Mouse (Mus musculus) kidney, embryonic 15.5 days (tissue): ENCODE data around the gene Strip2. TPM values are rescaled to one million over a fixed set of nuclear protein-coding genes. Genes with fewer than 3 reads are reported as not detected.
A peak's percentile ranks its signal among the peaks of the same experiment; 100 is the strongest.

Experiments
- ATAC-seq: fragments of 200-750 bp; cut with Nextera tagmentation; replicated peaks from 2 replicates; pipeline ENCODE4 v1.8.0; 2017; ENCODE audit warnings: moderate TSS enrichment; ENCODE audit not compliant: low FRiP score
- H3K27ac ChIP-seq: fragments of 300-500 bp; sonication (generic); 2 replicates; pipeline ENCODE4 v1.5.1; 2015; ENCODE audit warnings: mild to moderate bottlenecking, inconsistent platforms
- H3K27me3 ChIP-seq: fragments of 300-500 bp; sonication (generic); 2 replicates; pipeline ENCODE4 v1.6.1; 2015; ENCODE audit warnings: inconsistent platforms
- H3K36me3 ChIP-seq: fragments of 300-500 bp; sonication (generic); 2 replicates; pipeline ENCODE4 v1.6.1; 2015; ENCODE audit warnings: inconsistent platforms
- H3K4me1 ChIP-seq: fragments of 300-500 bp; sonication (generic); 2 replicates; pipeline ENCODE4 v1.6.1; 2015; ENCODE audit warnings: inconsistent platforms
- H3K4me2 ChIP-seq: fragments of 300-500 bp; sonication (generic); 2 replicates; pipeline ENCODE4 v1.6.1; 2015; ENCODE audit warnings: moderate library complexity, mild to moderate bottlenecking, inconsistent platforms
- H3K4me3 ChIP-seq: fragments of 300-500 bp; sonication (generic); replicated peaks from 2 replicates; pipeline ENCODE4 v1.5.1; 2015; ENCODE audit warnings: mild to moderate bottlenecking, inconsistent platforms
- H3K9ac ChIP-seq: fragments of 300-500 bp; sonication (generic); 2 replicates; pipeline ENCODE4 v1.6.1; 2015; ENCODE audit warnings: mild to moderate bottlenecking, inconsistent platforms
- H3K9me3 ChIP-seq: fragments of 300-500 bp; sonication (generic); replicated peaks from 2 replicates; pipeline ENCODE4 v1.6.1; 2016; ENCODE audit warnings: inconsistent platforms
- WGBS: fragments of 180-500 bp; shearing (Covaris S2); methylation state at CpG from one replicate; pipeline ENCODE4 v1.1.7; 2015; ENCODE audit warnings: mixed read lengths; 5-methylcytosine and 5-hydroxymethylcytosine counted together
- polyA plus RNA-seq: library from polyadenylated mRNA; unstranded; fragments of >200 nt; fragmentation: Nextera tagmentation; extraction: Ambion mirVana; gene quantifications from 2 replicates; pipeline ENCODE4 v1.2.1, GENCODE M21; 2015

The Strip2 gene
- polyA plus RNA-seq, 1 experiment from 2014 or later: 1.4 TPM

DNA sequence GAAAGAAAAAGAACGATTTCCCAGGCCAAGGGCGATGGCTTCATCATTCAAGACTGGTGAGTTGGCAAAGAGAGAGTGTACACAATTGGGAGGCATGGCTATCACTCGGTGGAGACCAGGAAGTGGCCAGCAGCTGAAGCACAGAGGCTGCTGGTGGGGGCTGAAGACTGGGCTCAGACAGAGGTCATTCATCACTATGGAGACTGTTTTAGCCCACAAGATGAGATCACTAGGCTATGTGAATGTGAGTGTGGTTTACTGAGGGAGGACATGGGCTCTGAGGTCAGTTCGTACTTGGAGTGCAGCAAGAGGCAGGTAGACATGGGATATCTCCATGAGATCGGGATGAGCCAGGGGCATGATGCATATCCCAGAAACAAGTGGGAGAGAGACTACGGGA is 63.6 kb downstream of the Strip2 start:
- Histone ChIP-seq H3K4me3 (no peak overlapping the region), H3K4me1 (peaks cover 2% of the 10 kb centered on the region), H3K27ac (no peak overlapping the region), H3K27me3 (no peaks in the 10 kb centered on the region), H3K9ac (no peak overlapping the region), H3K36me3 (no peaks in the 10 kb centered on the region), H3K4me2 (no peak overlapping the region), H3K9me3 (no peaks in the 10 kb centered on the region)
- ATAC-seq: no peak
- WGBS: 87% methylated on average over 6 of the region's 6 CpGs

DNA sequence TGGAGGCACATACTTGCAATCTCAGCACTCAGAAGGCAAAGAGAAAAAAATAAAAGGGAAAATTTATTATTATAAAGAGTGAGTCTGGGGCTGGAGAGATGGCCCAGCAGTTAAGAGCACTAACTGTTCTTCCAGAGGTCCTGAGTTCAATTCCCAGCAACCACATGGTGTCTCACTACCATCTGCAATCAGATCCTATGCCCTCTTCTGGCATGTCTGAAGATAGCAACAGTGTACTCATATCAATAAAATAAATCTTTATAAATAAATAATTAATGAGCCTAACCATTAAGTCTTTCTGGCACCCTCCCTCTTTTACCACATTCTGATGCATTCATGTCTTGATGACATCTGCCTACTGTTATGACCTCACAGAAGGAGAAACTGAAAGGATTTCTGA is 65.0 kb downstream of the Strip2 start:
- Histone ChIP-seq H3K27me3 (no peaks in the 10 kb centered on the region), H3K4me2 (no peak overlapping the region), H3K9ac (no peak overlapping the region), H3K4me1 (peaks cover 11% of the 10 kb centered on the region), H3K27ac (no peak overlapping the region), H3K36me3 (no peaks in the 10 kb centered on the region), H3K4me3 (no peak overlapping the region), H3K9me3 (no peaks in the 10 kb centered on the region)
- ATAC-seq: no peak

DNA sequence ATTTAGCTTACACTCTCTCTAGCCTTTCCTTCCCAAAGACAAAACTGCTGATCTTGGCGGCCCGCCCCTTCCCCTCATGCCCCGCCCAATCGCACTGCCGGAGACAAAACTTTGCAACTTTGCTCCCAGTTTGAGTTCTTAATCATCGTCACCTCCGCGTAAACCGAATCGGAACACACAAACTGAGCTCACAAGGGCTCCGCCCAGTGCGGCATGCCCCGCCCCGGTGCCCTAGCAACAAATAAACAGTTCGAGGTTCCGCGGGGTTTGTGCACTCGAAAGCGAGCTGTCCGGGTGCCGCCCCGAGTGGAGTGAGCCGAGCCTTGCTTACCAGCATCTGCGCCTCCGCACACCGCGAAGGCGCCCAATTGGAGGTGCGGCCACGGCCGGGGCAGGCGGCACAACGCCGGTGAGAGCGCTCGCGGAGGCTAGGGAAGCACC is 68.3 kb downstream of the Strip2 start:
- Histone ChIP-seq H3K4me1 (peaks cover 15% of the 10 kb centered on the region), H3K9me3 (no peaks in the 10 kb centered on the region), H3K4me2 (peak overlapping the region; percentile 93), H3K27ac (0 out of 2 replicates have a peak overlapping the region, but pooled peaks have one; percentile 33), H3K27me3 (no peaks in the 10 kb centered on the region), H3K9ac (peak overlapping the region; percentile 46), H3K4me3 (peak overlapping the region; percentile 65), H3K36me3 (no peaks in the 10 kb centered on the region)
- ATAC-seq: peak; percentile 92
- under 1% methylated on average over 37 of the region's 37 CpGs for WGBS

DNA sequence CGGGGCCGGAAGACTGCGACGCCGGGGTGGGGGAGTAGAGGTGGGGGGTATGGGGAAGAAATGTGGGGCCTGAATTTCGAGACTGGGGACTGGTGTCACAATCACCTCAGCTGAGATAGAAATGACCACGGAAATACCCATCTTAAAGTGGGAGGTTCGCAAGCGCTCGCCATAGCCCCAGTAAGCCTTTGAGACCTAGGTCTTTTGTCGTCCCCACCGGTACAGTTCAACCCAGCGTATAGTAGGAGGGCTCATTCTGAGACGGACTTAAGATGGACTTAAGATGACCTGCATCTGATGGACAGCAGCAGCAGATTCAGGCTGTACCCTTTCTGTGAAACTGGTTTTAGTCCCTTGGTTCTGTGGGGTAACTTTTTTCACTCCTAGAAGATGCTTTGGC is 68.7 kb downstream of the Strip2 start:
- H3K9me3 ChIP-seq: no peaks in the 10 kb centered on the region
- H3K9ac ChIP-seq: peak overlapping the region; percentile 46
- peak overlapping the region; percentile 65 for H3K4me3 ChIP-seq
- no peaks in the 10 kb centered on the region for H3K36me3 ChIP-seq
- peaks cover 15% of the 10 kb centered on the region for H3K4me1 ChIP-seq
- no peaks in the 10 kb centered on the region for H3K27me3 ChIP-seq
- H3K4me2 ChIP-seq: peak overlapping the region; percentile 93
- WGBS: 2% methylated on average over 14 of the region's 14 CpGs
- 0 out of 2 replicates have a peak overlapping the region, but pooled peaks have one; percentile 33 for H3K27ac ChIP-seq
- ATAC-seq: no peak

DNA sequence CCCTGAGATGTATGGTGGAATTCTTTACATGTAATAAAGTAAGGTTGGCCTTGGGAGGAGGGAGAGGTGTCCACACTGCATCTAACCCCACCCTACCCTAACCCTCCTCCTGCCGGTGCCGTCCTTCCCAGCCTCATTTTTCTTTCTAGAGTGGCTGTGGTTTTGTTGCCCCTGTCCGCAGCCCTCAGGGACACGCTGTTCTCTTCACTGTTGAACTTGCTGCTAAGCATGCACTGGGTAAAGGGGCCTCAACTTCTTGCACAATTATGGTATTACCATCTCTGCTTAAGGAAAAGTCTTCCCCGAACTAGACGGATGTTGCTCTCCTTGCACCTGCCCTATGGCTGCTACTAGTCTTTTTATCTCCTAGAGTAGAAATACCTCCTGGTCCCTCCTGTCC is 69.2 kb downstream of the Strip2 start:
- Histone ChIP-seq H3K4me1 (peaks cover 15% of the 10 kb centered on the region), H3K4me2 (peak overlapping the region; percentile 93), H3K4me3 (peak overlapping the region; percentile 65), H3K27ac (no peak overlapping the region), H3K36me3 (no peaks in the 10 kb centered on the region), H3K9ac (no peak overlapping the region), H3K9me3 (no peaks in the 10 kb centered on the region), H3K27me3 (no peaks in the 10 kb centered on the region)
- 40% methylated on average over 6 of the region's 6 CpGs for WGBS
- no peak for ATAC-seq

DNA sequence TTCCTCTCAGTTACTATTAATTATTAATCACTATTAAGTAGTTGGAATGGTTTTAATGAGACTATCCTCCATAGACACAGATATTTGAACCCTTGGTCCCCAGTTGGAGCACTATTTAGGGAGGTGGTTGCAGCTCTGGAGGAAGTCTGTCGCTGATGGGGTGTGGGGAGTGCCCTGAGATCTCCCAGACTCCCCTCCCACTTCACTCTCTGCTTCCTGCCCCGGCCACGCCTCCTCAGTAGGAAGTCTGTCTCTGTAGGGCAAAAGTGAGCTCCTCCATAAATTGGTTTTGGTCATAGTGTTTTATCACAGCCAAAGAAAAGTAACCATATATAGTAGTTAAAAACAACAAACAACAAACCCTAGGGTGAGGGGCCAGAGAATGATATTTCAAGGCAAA is 70.4 kb downstream of the Strip2 start:
- H3K9ac ChIP-seq: no peak overlapping the region
- no peaks in the 10 kb centered on the region for H3K27me3 ChIP-seq
- ATAC-seq: peak; percentile 17; the same call in 1 of the 2 replicates
- no peak overlapping the region for H3K4me3 ChIP-seq
- no peaks in the 10 kb centered on the region for H3K36me3 ChIP-seq
- no peak overlapping the region for H3K27ac ChIP-seq
- no peak overlapping the region for H3K4me2 ChIP-seq
- H3K9me3 ChIP-seq: no peaks in the 10 kb centered on the region
- 48% methylated on average over 3 of the region's 3 CpGs for WGBS
- H3K4me1 ChIP-seq: peaks cover 15% of the 10 kb centered on the region

DNA sequence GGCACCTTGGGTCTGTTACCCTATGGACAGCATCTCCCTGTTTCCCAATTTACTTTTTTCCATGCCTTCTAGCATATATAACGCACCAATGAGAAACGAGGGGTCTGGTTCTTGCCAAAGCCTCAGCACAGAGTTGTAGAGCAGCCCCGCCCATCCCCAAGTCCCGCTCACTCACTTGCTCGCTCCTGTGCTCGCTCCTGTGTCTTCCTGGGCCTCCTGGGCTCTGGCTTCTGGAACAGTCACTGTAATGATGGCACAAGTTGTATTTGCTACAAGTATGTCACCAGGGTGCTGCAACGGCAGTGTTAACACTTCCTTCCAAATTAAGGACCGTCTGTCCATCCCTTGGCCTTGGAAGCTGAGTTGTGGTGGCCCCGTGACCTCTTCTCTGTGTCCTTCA is 81.3 kb downstream of the Strip2 start:
- Histone ChIP-seq H3K4me3 (no peak overlapping the region), H3K4me1 (0 out of 2 replicates have a peak, but pooled peaks cover 2% of the 10 kb centered on the region), H3K27me3 (no peaks in the 10 kb centered on the region), H3K36me3 (no peaks in the 10 kb centered on the region), H3K9ac (no peak overlapping the region), H3K4me2 (no peak overlapping the region), H3K9me3 (no peaks in the 10 kb centered on the region), H3K27ac (no peak overlapping the region)
- no peak for ATAC-seq
- WGBS: 70% methylated on average over 9 of the region's 9 CpGs

DNA sequence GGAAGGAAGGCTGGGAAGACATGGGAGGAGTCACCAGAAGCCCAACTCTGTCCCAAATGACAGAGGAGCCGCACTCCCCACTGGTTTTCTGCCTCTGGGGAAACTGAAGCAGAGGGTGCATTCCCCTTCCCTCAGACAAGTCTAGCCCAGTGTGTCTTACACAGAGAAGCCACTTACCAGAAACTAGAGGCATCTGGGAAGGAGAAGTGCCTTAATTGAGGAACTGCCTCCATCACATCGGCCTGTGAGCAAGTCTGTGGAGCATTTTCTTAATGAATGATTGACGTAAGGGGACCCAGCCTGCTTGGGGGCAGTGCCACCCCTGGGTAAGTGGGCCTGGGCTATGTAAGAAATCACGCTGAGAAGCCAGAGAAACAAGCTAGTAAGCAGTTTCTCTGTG is 82.0 kb downstream of the Strip2 start:
- Histone ChIP-seq H3K4me2 (no peak overlapping the region), H3K27ac (no peak overlapping the region), H3K9ac (no peak overlapping the region), H3K36me3 (no peaks in the 10 kb centered on the region), H3K4me3 (no peak overlapping the region), H3K9me3 (no peaks in the 10 kb centered on the region), H3K4me1 (0 out of 2 replicates have a peak, but pooled peaks cover 2% of the 10 kb centered on the region), H3K27me3 (no peaks in the 10 kb centered on the region)
- 57% methylated on average over 4 of the region's 4 CpGs for WGBS
- ATAC-seq: no peak

DNA sequence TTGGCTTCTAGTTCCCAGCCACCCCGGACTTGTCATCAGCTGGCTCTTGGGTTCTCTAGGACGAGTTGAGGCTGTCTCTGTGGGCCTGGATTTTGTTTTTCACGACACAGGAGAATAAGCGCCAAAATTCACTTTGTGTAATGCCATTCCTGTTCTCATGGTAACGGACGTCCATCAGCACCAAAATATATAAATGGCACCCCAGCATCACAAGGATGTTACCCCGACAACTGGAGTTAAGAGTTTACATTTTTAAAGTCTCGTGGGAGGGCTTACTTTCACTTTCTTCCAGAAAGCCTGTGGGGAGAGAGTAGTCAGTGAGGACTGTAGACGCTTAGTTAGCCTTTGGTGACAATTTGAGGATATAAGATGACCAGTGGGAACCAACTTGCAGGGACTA is 85.8 kb downstream of the Strip2 start:
- 76% methylated on average over 9 of the region's 9 CpGs for WGBS
- no peak for ATAC-seq
- no peaks in the 10 kb centered on the region for H3K9me3 ChIP-seq
- H3K36me3 ChIP-seq: no peaks in the 10 kb centered on the region
- H3K27me3 ChIP-seq: no peaks in the 10 kb centered on the region
- H3K4me1 ChIP-seq: no peaks in the 10 kb centered on the region
- H3K4me2 ChIP-seq: no peak overlapping the region
- H3K9ac ChIP-seq: no peak overlapping the region
- no peak overlapping the region for H3K27ac ChIP-seq
- H3K4me3 ChIP-seq: no peak overlapping the region

DNA sequence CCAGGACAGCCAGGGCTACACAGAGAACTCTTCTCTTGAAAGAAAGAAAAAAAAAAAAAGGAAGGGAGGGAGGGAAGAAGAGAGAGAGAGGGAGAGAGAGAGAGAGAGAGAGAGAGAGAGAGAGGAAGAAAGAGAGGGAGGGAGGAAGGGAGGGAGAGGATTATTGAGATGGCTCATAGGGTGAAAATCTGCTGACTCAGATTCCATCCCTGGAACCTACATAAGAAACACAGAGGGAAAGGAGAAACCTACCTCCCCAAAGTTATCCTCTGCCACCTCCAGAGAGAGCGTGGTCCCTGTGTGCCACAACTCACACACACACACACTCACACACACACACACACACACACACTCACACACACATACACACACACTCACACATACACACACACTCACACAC is 89.0 kb downstream of the Strip2 start:
- no peak overlapping the region for H3K27ac ChIP-seq
- ATAC-seq: no peak
- no peaks in the 10 kb centered on the region for H3K27me3 ChIP-seq
- no peak overlapping the region for H3K9ac ChIP-seq
- H3K9me3 ChIP-seq: no peaks in the 10 kb centered on the region
- H3K4me2 ChIP-seq: no peak overlapping the region
- H3K4me3 ChIP-seq: no peak overlapping the region
- no peaks in the 10 kb centered on the region for H3K36me3 ChIP-seq
- WGBS: 100% methylated on average over 1 of the region's 1 CpGs
- no peaks in the 10 kb centered on the region for H3K4me1 ChIP-seq

DNA sequence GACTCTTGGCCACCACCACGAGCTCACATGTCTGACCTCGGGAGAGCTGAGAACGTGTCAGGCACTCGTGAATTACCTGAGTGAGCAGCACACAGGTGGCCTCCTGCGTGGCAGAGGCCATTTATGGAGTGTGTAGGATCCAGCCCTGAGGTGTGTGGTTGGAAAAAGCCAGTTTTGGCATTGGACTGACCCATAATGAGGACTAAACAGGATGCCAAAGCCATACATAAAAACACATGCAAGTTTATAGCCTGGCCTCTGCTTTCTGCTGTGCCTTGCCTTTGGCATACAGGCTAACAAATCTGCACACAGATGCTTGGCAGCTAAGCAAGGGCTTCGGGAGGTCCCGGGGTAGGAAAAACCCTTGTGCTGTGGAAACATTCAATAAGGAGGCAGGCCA is 92.4 kb downstream of the Strip2 start:
- no peak for ATAC-seq

More for the DNA sequence above, 92.4 kb downstream of the Strip2 start:
- no peaks in the 10 kb centered on the region for H3K36me3 ChIP-seq
- no peak overlapping the region for H3K4me3 ChIP-seq
- H3K9me3 ChIP-seq: no peaks in the 10 kb centered on the region
- no peak overlapping the region for H3K27ac ChIP-seq
- no peak overlapping the region for H3K9ac ChIP-seq
- no peaks in the 10 kb centered on the region for H3K27me3 ChIP-seq
- 72% methylated on average over 7 of the region's 7 CpGs for WGBS
- no peak overlapping the region for H3K4me2 ChIP-seq
- peaks cover 6% of the 10 kb centered on the region; the same call in 1 of the 2 replicates for H3K4me1 ChIP-seq
